Mouse (Mus musculus) ES-CJ7 (cell line): ENCODE results near the gene Shq1.

Experiments used
- DNase-seq: peaks from one replicate; pipeline ENCODE4 v3.0.0; 2011; ENCODE audit warnings: low read depth, low spot score

The Shq1 gene

DNA sequence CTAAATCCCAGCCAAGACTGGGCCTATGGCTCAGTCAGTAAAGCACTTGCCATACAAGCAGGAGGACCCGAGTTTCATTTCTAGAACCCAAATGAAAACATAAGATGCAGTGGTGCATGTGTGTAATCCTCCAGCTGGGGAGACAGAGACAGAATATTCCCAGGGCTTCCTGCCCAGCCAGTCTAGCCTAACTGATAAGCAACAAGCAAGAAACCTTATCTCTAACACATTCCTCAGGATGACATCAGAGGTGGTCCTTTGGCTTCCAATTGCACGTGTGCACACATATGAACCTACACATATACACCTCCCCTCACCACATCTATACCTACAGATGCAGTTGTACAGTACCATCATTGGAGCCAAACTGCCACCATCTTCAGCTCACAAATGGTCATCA lies 2.1 kb downstream of the Shq1 start:
- no peak for DNase-seq

DNA sequence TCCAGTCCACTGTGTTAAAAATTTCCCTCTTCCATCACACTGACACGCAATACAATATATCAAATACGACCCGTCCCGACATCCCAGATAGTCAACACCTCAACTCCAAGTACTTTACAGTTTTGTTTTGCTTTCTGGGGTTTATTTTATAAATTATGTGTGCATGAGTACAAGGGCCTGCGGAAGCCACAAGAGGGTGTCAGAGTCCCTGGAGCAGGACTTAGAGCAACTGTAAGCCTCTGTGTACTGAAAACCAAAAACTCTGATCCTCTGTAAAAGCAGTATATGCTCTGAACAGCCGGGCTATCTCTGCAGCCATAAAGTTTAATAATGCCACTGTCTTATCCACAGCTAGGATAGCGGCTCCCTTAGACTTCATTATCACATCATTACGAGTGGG lies 3.3 kb downstream of the Shq1 start:
- no peak for DNase-seq

DNA sequence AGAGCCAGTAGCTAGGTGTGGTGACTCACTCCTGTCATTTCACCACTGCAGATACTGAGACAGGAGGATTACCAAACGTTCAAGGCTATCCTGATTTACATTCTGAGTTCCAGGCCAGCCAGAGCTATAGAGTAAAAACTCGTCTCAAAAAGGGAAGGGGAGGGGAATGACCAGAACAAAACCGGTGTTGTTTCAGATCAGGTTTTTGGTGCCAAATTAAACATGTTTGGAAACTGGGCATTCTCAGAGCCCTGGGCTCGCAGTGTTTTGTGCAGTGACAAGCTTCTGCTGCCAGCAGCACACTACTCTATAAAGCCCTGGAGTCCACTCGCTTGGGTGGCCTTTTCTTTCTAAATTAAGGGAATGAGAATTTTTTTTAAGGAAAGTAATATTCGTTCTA lies 8.7 kb downstream of the Shq1 start:
- DNase-seq, result no peak

DNA sequence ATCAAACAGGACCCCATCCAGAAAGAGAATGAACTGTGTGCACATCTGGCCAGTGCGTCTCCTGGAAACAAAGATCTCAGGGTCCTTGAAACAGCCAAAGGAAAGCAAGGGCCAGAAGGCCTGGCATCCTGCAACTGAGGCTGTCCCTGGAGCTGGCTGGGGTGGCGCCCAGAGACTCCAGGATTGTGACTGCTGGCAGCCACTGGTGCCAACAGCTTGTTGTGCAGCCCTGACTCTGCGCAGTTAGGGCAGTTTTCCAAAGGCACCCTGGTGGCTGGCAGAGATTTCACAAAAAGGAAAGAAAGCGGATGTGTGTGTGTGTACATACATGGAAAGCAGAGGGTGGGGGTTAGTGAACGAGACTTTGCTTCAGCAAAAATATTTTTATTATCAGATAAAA lies 10.6 kb downstream of the Shq1 start:
- no peak for DNase-seq

DNA sequence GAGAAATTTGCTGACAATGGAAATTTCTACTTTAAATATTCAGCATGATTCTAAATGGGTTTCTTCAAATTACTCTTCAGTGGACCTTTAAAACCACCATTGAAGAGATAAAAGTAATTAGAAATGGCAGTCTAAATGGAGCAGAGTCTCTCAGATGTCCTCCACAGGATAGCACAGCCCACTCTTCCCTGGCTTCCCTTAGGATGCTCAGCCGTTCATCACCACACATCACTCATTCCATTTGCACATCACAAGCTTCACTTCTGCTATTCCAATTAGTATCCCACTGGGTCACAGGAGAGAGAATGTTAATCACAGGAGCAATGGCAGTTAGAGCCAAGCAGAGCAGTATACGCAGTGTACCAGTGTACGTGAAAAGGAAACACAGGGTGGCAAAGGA lies 18.4 kb downstream of the Shq1 start:
- no peak for DNase-seq

DNA sequence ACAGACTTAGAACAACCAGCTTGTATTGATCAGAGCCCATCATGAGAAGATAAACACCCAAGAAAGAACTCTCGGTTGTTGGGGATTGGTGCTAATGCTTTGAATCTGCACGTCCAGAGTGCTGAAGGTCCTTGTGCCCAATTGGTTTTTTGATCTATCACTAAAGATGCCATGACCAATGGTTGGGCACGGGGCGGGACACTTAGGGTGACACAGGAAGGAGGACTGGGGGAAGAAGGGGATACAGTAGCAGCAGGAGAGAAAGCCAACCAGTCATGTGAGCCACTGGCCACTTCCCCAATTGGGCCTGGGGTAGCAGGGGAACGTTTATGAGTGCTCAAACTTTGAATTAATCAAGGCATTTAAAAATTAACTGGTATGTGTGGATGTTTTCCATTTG lies 23.8 kb downstream of the Shq1 start:
- peak; percentile 38 for DNase-seq

DNA sequence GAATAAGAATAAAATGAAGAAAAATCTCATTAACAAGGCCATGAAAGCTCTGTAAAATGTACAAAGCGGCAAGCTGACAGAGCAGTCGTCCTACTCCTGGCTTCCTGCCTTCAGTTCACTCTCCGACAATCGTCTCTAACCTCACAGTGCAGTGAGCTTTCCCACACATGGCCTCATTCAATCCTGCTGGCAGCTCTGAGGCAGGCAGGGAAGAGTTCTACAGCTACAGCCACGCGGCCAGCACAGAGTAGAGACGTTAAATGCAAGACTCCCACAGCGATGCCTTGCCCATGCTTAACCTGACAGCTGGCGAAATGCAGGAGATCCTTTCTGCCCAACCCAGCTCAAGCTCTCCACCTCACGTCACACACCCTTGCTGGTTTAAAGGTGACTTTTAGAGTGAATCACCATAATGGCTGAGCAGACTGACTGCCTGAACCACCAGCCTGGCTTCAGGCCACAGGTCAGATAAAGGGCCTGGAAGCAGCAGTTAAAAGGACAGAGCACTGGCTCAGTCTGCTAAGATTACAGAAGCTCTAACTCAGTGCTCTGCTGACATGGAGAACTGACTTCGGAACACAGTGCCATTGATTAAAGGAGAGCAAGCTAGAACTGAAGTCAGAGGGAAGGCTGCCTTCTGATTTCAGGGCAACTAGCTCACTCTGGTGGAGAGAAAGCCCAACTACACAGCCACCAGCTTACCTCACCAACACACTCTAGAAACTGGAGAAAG lies 25.3 kb downstream of the Shq1 start:
- peak; percentile 72 for DNase-seq

DNA sequence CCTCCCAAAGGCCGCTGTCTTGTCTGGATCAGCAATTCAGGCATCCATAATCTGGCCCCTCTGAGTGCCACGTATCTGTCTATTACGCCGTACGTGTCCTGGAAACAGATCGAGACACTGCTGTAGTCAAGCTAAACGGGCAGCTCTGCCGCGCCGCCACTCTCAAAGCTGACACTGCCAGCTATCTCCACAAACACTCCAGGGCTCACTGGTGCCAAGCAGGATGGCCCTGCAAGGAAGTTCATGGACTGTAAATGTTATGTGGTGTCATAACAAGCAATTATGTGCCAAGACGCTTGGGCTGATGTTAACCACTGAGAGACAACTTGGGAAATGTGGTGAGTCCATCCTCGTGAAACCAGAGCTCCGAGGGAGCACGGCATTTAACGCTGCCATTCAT lies 26.3 kb downstream of the Shq1 start:
- no peak for DNase-seq

DNA sequence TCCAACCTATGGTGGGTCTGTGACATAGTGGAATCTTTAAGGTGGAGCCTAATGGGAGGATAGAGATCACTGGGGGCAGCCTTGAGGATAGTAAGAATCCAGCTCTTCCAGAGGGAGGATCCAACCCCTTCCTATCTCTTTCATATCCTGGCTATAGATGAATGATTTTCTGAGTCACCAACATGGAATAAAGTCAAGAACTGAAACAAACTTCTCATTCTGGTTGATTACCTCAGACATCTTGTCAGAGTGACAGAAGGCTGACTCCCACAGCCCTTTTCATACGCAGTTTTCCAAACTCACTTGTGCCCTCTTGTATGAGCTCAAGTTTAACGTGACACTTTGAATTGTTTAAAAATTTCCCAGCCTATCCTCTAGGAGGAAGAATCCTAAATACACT lies 28.2 kb downstream of the Shq1 start:
- no peak for DNase-seq

DNA sequence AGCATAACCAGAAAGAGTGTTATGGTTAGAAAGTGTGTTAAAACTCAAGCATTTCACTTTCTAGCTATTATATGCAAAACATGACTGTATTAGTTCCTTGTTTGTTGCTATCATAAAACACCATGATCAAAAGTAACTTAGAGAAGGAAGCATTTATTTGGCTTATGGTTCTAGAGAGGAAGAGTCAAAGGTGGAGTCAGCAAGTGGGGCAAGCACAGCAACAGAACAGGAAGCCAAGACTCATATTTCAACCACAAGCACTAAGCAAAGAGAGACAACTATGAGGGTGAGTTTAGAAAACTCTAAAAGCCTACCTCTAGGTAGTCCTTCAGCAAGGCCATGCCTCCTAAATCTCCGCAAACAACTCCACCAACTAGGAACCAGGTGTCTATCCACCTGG lies 30.4 kb downstream of the Shq1 start:
- DNase-seq, result no peak

DNA sequence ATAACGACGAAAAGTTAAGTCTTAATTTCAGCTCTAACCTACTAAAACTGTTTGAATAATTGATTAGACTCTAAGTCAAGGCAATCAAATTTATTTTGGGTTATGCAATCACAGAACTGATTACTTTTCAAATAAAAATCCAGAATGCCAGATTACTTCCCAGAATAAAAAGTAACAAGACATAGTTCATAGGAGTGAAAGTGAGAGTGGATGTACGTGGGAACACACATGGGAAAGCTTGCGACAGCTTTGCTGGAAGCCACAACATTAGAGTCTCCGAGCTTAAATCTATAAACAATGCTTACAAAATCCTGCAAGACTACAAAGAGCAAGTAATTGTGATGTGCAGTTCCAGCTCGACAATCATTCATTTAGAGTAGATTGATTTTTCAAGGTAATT lies 41.9 kb downstream of the Shq1 start:
- no peak for DNase-seq

DNA sequence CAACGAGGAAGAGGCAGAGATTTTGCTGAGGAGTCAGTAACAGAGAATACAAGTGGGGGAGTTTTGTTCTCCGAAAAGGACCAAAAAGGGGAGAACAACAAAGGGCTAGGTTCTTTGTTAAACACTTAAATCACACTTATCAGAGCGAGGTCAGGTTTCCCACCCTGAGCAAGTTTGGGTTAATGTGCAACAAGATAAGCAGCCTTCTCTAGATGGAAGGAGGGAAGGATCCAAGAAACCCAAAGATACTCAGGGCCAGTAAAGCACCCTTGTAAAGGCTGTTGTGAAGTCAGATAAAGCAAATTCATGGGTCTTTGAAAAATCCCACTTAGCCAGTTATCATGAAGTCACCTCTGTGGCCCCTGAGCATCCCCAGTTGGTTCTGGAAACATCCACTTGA lies 42.7 kb downstream of the Shq1 start:
- no peak for DNase-seq

DNA sequence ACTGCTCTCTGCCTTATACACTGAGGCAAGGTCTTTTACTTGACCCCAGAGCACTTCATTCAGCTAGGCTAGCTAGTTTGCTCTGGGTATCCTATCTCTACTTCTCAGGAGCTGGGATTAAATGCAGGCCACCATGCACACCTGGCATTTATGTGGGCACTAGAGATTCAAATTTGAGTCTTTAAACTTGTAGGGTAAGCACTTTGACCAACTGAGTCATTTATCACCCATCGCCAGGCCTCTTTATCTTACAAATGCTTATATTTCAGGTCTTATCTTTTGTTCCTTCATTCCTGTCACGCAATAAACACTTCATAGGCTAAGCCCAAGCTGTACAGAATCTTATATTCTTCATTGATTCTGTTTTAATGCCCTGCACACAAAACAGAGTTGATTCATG lies 47.0 kb downstream of the Shq1 start:
- DNase-seq, result no peak

DNA sequence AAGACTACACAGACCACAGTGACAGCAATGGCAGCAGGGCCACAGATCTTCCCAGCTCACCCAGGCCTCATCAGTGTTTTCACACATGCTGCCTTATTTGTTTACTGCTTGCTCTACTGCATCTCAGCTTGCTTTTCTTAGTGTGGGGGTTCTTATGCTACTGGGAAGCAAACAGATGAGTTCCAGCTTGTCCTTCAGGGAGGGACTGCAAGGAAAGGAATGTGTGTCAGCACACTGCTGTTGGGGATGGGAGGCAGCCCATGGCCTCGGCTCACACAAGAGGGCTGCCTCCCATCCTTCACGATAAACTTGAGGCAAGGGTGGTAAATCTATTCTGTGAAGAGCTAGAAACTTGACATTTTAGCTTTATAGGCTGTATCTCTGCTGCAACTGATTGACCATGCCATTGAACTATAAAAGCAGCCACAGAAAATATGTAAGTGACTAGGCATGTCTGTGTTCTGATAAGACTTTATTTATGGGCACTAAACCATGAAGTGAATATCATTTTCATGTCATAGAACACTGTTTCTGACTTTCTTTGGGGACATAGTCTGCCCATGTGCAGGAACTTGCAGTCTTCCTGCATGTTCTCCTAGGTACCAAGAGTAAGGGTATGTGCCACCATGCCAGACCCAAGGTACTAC lies 48.0 kb downstream of the Shq1 start:
- DNase-seq, result no peak

DNA sequence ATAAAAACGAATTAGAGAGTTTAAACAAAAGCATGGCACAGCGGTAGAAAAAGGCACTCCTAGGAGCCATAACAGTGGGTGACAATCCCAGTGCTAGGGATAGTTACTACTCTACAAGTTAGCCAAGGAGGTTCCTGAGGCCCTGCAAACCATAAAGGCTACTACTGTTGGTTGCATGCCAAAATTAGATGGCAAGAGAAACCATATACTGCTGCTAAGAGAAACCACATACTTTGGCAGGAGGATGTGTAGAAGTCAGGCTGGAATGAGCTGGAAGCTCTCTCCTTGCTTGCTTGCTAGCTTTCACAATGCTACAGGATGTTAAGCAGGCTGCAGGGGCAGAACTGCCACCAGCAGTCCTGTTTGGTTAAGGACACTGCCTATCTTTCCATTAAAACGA lies 50.5 kb downstream of the Shq1 start:
- no peak for DNase-seq

DNA sequence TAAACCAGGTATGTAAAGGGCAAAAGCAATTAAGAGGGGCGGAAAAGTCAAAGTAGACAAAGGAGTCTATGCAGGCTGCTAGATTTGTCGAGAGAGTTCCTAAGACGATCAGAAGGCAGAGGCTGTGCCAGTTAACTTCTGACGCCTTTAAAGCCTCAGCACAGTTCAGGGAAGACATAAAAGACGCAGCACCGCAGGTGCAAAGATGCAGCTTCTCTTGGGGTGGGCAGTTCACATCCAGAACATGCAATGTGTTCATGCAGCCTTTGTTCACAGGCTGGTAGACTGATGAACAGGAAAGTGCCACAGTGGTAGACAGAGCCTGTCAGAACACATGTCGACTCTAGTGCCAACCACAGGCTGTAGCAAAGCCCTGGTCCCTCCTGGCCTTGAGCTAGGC lies 51.6 kb downstream of the Shq1 start:
- DNase-seq, result no peak

DNA sequence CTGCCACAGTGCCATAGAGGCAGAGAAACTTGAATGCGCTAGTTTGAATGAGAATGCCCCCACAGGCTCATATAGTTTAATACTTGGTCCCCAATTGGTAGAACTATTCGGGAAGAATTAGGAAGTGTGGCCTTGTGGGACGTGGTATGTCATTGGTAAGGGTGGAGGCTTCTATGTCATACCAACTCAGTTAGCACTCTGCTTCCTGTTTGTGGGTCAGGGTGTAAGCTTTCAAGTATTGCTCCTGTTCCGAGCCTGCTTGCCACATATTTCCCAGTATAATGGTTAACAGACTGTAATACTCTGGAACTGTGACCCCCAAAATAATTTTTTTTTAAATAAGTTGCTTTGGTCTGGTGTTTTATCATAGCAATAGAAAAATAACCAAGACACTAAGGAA lies 54.8 kb downstream of the Shq1 start:
- no peak for DNase-seq

DNA sequence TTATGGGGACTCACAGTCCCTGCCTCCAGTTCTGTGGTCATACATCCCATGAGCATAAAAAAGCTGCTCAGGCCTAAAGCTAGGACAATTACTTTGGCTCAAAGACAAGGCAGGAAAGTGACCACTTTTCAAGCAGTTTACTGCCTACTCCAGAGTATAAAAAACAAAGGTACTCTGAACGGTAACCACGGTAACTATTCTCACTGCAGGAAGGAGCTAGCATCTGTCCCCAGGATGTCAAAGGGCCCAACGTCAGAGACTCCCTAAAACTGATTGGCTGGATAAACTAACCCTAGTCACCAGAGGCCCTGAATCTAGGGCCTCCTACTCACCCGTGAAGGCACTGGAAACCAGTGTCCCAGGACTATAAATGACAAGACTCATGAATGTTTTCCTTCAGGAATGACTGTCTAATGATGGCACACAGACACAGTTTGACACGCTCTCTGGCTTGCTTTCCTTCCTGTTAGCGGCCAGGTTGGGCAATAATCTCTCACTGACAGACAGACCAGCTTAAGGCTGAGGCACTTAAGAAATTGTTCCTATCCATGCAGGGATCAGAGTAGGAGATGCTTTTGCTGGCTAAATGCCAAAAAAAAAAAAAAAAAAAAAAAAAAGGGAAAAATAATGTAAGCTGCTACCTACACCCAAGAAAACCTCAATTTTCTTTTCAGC lies 57.2 kb downstream of the Shq1 start:
- DNase-seq, result no peak

DNA sequence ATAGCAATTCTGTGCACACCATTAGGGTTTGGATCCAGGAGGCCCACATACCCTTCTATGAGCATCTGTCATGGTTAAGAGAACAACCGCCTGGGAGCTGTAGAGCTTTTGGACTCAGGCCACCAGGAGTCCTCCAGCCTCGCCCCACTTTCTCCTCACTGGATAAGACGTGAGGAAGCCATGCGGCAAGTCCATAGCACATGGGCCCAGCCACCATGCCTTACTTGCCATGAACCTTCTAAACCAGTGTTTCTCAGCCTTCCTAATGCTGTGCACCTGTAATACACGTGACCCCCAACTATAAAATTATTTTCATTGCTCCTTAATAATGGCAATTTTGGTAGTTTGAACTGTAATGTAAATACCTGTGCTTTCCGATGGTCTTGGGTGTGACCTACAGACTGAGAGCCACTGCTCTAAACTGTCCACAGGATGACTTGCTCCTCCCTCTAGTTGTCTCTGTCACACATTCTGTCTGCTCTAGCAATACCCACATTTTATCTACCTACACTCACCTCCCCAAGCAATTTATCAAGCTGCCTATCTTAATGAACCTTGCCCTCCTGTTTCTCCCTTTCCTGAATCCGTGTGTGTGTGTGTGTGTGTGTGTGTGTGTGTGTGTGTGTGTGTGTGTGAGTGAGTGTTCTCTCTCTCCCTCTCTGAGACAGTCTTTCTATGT lies 59.9 kb downstream of the Shq1 start:
- no peak for DNase-seq

DNA sequence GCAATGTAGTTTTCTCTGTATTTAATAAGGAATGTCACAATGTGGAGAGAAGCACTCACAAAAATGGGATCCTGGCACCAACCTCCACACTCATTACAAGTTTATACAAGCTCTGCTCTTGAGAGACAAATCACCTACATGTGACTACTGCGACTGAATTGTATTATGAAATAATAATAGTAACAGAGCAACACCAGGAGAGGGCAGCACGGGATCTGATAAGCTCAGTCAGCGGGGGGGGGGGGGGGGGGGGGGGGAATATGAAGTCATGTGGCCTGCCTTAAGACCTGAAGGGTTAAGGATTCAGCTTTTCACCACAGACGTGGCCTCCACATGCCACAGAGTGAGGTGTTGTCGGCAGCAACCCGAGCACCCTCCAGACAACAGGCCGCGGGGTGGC lies 60.8 kb downstream of the Shq1 start:
- DNase-seq, result peak; percentile 25

DNA sequence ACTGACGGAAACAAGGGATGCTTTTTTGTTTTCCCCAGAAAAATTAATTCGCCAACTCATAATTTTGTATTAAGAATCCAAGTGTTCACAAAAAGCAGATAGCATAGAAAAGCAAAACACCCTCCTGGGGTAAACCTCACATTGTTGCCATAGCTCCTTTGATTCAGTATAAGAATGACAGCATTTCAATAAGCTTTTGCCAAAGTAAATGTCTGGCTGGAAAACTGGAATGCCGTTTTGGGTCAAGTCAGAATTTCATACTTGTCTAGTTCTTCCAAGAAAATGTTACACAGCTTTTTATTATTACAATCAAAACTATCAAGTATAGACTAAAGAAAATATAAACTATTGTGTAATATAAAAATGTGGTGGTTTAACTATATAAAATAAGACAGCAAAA lies 61.7 kb downstream of the Shq1 start:
- DNase-seq, result no peak

DNA sequence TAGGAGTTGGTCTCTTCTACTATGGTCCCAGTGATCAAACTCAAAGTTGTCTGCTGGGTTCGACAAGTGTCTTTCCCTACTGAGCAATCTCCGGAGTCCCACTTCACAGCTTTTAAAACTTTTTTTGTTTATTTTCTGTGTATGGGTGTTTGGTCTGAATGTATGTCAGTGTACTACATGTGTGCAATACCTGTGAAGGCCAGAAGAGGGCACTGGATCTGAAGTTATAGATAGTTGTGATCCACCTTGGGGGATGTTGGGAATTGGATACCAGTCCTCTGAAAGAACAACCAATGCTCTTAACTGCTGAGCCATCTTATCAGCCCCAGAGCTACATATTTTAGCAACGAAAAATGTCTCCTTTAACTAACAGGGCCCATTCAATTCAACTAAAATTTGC lies 62.5 kb downstream of the Shq1 start:
- peak; percentile 81 for DNase-seq

DNA sequence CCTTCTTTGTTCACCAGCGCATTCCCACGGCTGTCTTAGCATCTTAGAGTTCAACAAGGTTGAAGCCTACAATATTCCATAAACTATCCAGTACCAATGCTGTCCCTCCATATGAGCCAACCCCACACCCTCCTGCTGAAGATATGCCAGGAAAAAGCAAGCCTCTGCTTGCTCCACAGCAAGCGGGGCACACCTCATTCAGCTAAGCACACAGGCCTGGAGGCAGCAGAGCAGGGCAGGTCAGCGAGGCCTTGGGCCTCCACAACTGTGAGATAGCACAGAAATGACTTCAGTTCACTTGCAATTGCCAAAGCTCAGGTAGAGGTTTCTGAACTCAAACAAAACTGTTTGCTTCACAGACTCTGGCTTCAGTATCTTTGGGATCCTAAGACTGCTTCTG lies 64.2 kb downstream of the Shq1 start:
- DNase-seq, result no peak
